ENCODE assay signal across 18 mouse cellular contexts in the genomic region with DNA sequence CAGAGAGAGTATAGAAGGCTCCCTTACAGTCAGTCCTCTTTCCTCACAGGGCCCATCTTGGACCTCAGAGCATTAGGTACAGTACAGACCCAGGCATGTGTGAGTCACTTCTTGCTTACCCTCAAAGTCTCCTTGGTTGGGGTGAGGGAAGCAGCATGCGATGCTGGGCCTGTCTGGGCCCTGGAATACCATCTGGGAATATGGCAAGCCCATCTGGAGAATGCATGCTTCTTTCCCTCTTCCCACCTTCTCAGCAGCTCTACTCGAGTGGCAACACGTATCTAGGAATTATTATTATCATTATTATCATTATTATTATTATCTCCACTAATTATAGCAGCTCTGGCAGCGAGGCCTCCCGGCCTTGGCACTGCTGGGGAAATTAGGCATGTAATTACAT. TPM values are rescaled to one million over a fixed set of nuclear protein-coding genes. Genes with fewer than 3 reads are reported as not detected.
A peak's percentile ranks its signal among the peaks of the same experiment; 100 is the strongest.
DNase-seq lines count a peak whose midpoint lies in the region; ATAC-seq and TF ChIP-seq lines count a peak whose summit lies in the region.
"Had no signal": no experiment of that assay in that cellular context is flagged by ENCODE, and none has a peak within 500 bp of the region (broad histone marks: within the 10 kb centered on the region; RNA-seq: fewer than 3 reads in every experiment).

No protein-coding gene starts in this region.

- no peak for DNase-seq in heart, postnatal 36 days
- DNase-seq in testis, postnatal 14 days (ENCODE audit: low spot score): no peak
- peak; percentile 11 to 23 for DNase-seq in layer of hippocampus, postnatal 36 days
- DNase-seq in right cerebral cortex, adult 2 months (ENCODE audit: low spot score in 2 of 2): no peak
- DNase-seq: cerebellum, postnatal 25 days; heart, postnatal 14 days; kidney, adult 18-20 months; kidney, postnatal 14 days; right cerebral cortex, postnatal 25 days; thymus, postnatal 36 days had no signal

- H3K4me1 ChIP-seq in heart, embryonic 14.5 days (ENCODE audit: control insufficient read depth in 2 of 2, insufficient read depth in 2 of 2, low read length in 2 of 2): peaks cover 8 to 14% of the 10 kb centered on the region in 2 experiments
- H3K4me1 ChIP-seq in testis, adult 2 months (ENCODE audit: control insufficient read depth, insufficient read depth, low read length): no peaks in the 10 kb centered on the region; the same call in 1 of the 2 replicates
- H3K4me1 ChIP-seq in olfactory bulb, adult 2 months (ENCODE audit: control insufficient read depth, insufficient read depth, low read length): peaks cover 41% of the 10 kb centered on the region
- H3K4me1 ChIP-seq: forebrain, embryonic 15.5 days; limb, embryonic 12.5 days; lung, embryonic 15.5 days had no signal

- no peak for ATAC-seq in heart, embryonic 14.5 days (ENCODE audit: insufficient number of reproducible peaks, insufficient read depth, low FRiP score, low read depth)
- no peak for ATAC-seq in activated CD4-positive, CD25-positive, alpha-beta regulatory T cell, adult 4 months
- ATAC-seq: forebrain, embryonic 15.5 days; hindbrain, postnatal 0 days had no signal

- no peaks in the 10 kb centered on the region for H3K36me3 ChIP-seq in heart, embryonic 14.5 days (ENCODE audit: control insufficient read depth, insufficient read depth, low read length)
- H3K36me3 ChIP-seq in testis, adult 2 months (ENCODE audit: control insufficient read depth, insufficient read depth, low read length): no peaks in the 10 kb centered on the region
- H3K36me3 ChIP-seq: forebrain, embryonic 15.5 days; limb, embryonic 12.5 days; lung, embryonic 15.5 days had no signal

- WGBS in heart, embryonic 14.5 days: 46% methylated on average over 5 of the region's 5 CpGs
- WGBS in olfactory bulb, adult 2 months: 26% methylated on average over 5 of the region's 5 CpGs

- TF ChIP-seq POLR2A in testis, adult 2 months (IDR thresholded peaks at IDR 0.05; ENCODE audit: control insufficient read depth, low read depth, low read length): no peak
- TF ChIP-seq POLR2A in olfactory bulb, adult 2 months (IDR thresholded peaks at IDR 0.05; ENCODE audit: insufficient read depth, low read depth, low read length): no peak

- no peaks in the 10 kb centered on the region; the same call in 1 of the 2 replicates for H3K27me3 ChIP-seq in heart, embryonic 14.5 days (ENCODE audit: control insufficient read depth, insufficient read depth, low read length)
- H3K27me3 ChIP-seq in testis, adult 2 months (ENCODE audit: control insufficient read depth, insufficient read depth, low read length): no peaks in the 10 kb centered on the region
- H3K27me3 ChIP-seq: forebrain, embryonic 15.5 days; limb, embryonic 12.5 days; lung, embryonic 15.5 days had no signal

- no peak overlapping the region for H3K9ac ChIP-seq in heart, embryonic 14.5 days (ENCODE audit: low read length)
- H3K9ac ChIP-seq: forebrain, embryonic 15.5 days; limb, embryonic 12.5 days; lung, embryonic 15.5 days had no signal

- H3K9me3 ChIP-seq in heart, embryonic 14.5 days (ENCODE audit: control insufficient read depth, low read length): 0 out of 2 replicates have a peak, but pooled peaks cover 2% of the 10 kb centered on the region
- H3K9me3 ChIP-seq: forebrain, embryonic 15.5 days; limb, embryonic 12.5 days; lung, embryonic 15.5 days had no signal

- intact Hi-C loops in heart, postnatal 36 days (cut with DNase I): no loop called here

- no peak overlapping the region for H3K4me3 ChIP-seq in heart, embryonic 14.5 days (ENCODE audit: control insufficient read depth in 1 of 2, insufficient read depth in 1 of 2, low read depth in 1 of 2, low read length in 2 of 2)
- no peak overlapping the region for H3K4me3 ChIP-seq in testis, adult 2 months (ENCODE audit: control insufficient read depth, low read depth, low read length)
- no peak overlapping the region for H3K4me3 ChIP-seq in olfactory bulb, adult 2 months (ENCODE audit: insufficient read depth, low read depth, low read length)
- H3K4me3 ChIP-seq: forebrain, embryonic 15.5 days; limb, embryonic 12.5 days; lung, embryonic 15.5 days had no signal

- 0 out of 4 replicates have a peak overlapping the region, but pooled peaks of 1 of the 2 experiments have one; percentile 28 for H3K27ac ChIP-seq in heart, embryonic 14.5 days (replicated peaks in 1 of 2; ENCODE audit: control insufficient read depth in 1 of 2, insufficient read depth in 1 of 2, low read depth in 2 of 2, low read length in 2 of 2)
- H3K27ac ChIP-seq in testis, adult 2 months (ENCODE audit: control insufficient read depth, insufficient read depth, low read depth, low read length): peak overlapping the region; percentile 23; the same call in 1 of the 2 replicates
- peak overlapping the region; percentile 90 for H3K27ac ChIP-seq in olfactory bulb, adult 2 months (ENCODE audit: insufficient read depth, low read depth, low read length)
- H3K27ac ChIP-seq: forebrain, embryonic 15.5 days; hindbrain, postnatal 0 days; limb, embryonic 12.5 days; lung, embryonic 15.5 days had no signal

- peak overlapping the region; percentile 11; the same call in 1 of the 2 replicates for H3K4me2 ChIP-seq in heart, embryonic 14.5 days (ENCODE audit: low read length)
- H3K4me2 ChIP-seq: forebrain, embryonic 15.5 days; limb, embryonic 12.5 days; lung, embryonic 15.5 days had no signal

- no peak for TF ChIP-seq CTCF in testis, adult 2 months (IDR thresholded peaks at IDR 0.05; ENCODE audit: control insufficient read depth, insufficient read depth, insufficient replicate concordance, low read depth, low read length)
- TF ChIP-seq CTCF in olfactory bulb, adult 2 months (IDR thresholded peaks at IDR 0.05; ENCODE audit: insufficient read depth, low read depth, low read length): no peak

RNA-seq across cellular contexts. Expression of gene Nek2, which starts 33.5 kb away (rescaled TPM):
- 28.7 and 30.9 TPM in 2 replicates for polyA plus RNA-seq in heart, embryonic 14.5 days (2014; fragmentation: Nextera tagmentation; extraction: Ambion mirVana)
- total RNA-seq in heart, postnatal 36 days (2021): under 1 TPM; 0.53 to 0.70 TPM
- 58.3 and 63.0 TPM in 2 replicates for polyA plus RNA-seq in testis, adult 2 months (2012; rRNA removed)
- total RNA-seq in layer of hippocampus, postnatal 36 days (2021): 1 to 10 TPM; 2.6 to 2.9 TPM
- polyA plus RNA-seq in olfactory bulb, adult 2 months (2012; ENCODE audit: insufficient read depth, insufficient read length, low replicate concordance, missing spikeins): not detected in 2 replicates
- 1 to 10 TPM; 4.4 to 5.0 TPM for polyA plus RNA-seq in activated CD4-positive, CD25-positive, alpha-beta regulatory T cell, adult 4 months (2017; shearing (Covaris generic))

RNA-seq across cellular contexts. Expression of gene Slc30a1, which starts 51.9 kb away (rescaled TPM):
- polyA plus RNA-seq in heart, embryonic 14.5 days (2014; fragmentation: Nextera tagmentation; extraction: Ambion mirVana): 3.1 and 3.6 TPM in 2 replicates
- 10 to 100 TPM; 19.7 to 27.2 TPM for total RNA-seq in heart, postnatal 36 days (2021)
- polyA plus RNA-seq in testis, adult 2 months (2012; rRNA removed): 16.6 and 17.8 TPM in 2 replicates
- total RNA-seq in layer of hippocampus, postnatal 36 days (2021): 10 to 100 TPM; 32.2 to 33.7 TPM
- not detected in 2 replicates for polyA plus RNA-seq in olfactory bulb, adult 2 months (2012; ENCODE audit: insufficient read depth, insufficient read length, low replicate concordance, missing spikeins)
- 1 to 10 TPM; 1.2 to 1.4 TPM for polyA plus RNA-seq in activated CD4-positive, CD25-positive, alpha-beta regulatory T cell, adult 4 months (2017; shearing (Covaris generic))

Comparison
In these comparisons a context has a peak if more than half of its experiments do, and no peak if none do; other contexts are left out.
1. DNase-seq: peak in layer of hippocampus, postnatal 36 days (2 of 2); none in heart, postnatal 36 days (0 of 2), testis, postnatal 14 days (single experiment) and right cerebral cortex, adult 2 months (0 of 2).